Mouse (Mus musculus): Measurements from ENCODE around the gene Ptov1.

DNA sequence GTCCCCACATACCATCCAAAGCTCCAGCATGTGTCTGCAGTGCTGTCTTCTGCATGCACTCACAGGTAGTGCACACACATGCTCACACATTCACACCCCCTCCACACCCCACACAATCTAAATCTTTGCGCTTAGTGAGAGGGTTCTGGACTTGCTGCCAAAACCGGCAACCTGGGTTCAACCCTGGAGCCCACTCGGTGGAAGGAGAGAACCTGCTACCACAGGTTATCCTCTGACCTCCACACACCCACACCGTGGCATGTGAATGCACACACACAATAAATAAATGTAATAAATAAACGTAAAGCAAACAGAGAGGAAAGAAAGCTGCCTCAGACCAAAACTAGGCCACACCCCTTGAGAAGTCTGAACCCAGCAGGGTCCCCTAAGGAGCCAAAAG, 21.8 kb downstream of the Ptov1 start:
- TF ChIP-seq POLR2A (IDR thresholded peaks at IDR 0.05; ENCODE audit: low read depth, low read length) (no peak), CTCF (conservative IDR thresholded peaks at IDR 0.05; ENCODE audit: insufficient read depth, insufficient read length, low read depth, low read length) (no peak)

Measured in kidney, adult 2 months (tissue).